Mouse (Mus musculus): ENCODE measurements at regions not wholly inside any gene's neighbourhood (a gene's known extent, or its start where the extent isn't known, plus 50 kb on each side); places are given as distances from the start of the nearest gene placed in this dataset.

- DNase-seq (ENCODE audit: low spot score in 2 of 2): peak; percentile 5 to 13
Observed at GRCm38 (mm10) chr15:103627085-103627484, 62.2 kb upstream of the Glycam1 start.

Data from right cerebral cortex, adult 2 months (tissue).